Mouse (Mus musculus): ENCODE measurements around the gene Dclk1. TPM values are rescaled to one million over a fixed set of nuclear protein-coding genes. Genes with fewer than 3 reads are reported as not detected.

Gene Dclk1
- total RNA-seq, 2 experiments from 2014 or later = 7.4 to 7.5 TPM

DNA sequence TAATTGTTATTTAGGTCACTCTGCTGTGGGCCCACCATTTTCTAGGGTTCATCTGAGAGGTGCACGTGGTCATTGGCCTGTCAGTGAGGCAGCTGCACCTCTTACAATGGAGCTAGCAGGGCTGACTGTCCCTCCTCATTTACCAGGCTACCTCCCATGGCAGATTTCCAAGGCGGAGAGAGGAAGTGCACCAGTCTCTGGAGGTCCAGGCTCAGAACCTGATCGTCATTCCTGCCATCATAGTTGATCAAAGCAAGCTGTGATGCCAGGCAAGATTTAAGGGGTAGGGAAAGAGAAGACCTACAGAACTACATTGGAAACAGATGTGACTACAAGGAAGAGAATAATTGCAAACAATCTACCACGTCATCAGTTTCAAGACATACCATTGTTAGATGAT, 308.8 kb downstream of the Dclk1 start:
- intact Hi-C loops (cut with DNase I) = no loop called here
- DNase-seq = no peak

DNA sequence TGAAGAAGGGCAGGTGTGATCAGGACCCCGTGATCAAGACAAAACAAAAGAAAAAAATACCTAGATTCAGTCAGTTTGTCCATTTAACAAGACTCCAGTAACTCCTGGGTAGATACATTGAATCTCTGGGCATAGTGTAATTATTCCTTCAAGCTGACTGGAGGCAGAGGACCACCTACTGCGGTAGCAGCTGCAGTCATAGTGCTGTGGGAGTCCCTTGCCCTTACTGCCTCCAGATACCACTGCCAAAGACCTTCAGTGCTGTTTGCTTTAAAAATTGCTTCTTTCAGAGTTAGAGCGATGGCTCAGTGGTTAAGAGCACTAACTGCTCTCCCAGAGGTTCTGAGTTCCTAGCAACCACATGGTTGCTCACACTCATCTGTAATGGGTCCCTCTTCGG, 309.7 kb downstream of the Dclk1 start:
- intact Hi-C loops (cut with DNase I) = no loop called here
- no peak for DNase-seq

DNA sequence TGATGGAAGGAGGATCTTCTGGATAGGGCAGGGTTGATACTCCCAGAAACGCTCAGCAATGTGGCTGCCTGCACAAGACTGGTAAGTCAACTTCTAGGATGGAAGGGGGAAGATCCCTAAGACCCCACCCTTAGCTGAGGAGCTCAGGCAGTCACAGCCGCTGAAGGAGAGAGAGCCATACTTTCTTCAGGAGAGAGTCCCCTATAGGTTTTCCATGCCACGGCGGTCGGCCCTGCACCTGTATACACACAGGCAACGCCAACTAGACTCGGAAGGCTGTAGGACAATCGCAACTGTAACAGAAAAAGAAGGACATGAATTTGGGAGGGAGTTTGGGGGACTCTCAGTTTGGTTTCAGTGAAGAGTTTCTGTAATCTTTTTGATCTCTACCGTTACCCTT, 310.9 kb downstream of the Dclk1 start:
- no peak for DNase-seq
- intact Hi-C loops (cut with DNase I) = no loop called here

DNA sequence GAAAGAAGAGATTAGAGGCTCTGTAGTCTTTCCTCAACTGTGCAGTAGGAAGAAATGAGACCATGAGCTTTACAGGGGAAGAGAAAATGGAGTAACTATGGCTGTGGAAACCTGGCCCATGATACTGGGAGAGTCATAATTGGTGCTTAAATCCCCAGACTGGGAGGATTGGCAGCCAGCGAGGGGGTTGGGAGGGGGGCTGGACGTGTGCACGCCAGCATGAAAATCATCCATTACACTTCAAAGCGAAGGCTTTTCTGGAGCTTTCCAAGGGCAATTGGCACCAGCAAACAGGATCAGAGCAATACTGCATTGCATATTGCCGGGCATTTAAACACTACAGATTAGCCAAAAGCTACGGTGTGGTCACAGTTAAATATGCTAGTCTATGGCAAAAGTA, 313.7 kb downstream of the Dclk1 start:
- intact Hi-C loops (cut with DNase I) = no loop called here
- no peak for DNase-seq

DNA sequence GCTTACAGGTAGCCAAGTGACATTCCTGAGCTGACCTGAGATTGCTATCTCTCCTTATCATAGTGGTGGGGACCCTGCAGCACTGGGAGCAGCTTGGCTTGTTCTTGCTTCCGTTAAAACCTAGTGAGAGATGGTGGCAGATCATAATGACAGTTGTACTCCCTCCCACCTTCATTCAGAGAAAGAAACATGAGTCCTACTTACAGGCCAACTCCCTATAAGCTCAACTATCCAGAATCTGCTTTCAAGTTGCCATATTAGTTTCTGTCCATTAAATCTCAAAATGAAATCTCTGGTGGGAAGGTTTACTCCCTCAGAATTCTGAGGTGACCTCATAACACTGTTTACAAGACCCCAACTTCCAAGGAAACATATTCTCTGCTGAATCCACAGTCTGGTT, 316.4 kb downstream of the Dclk1 start:
- intact Hi-C loops (cut with DNase I) = no loop called here
- no peak for DNase-seq

DNA sequence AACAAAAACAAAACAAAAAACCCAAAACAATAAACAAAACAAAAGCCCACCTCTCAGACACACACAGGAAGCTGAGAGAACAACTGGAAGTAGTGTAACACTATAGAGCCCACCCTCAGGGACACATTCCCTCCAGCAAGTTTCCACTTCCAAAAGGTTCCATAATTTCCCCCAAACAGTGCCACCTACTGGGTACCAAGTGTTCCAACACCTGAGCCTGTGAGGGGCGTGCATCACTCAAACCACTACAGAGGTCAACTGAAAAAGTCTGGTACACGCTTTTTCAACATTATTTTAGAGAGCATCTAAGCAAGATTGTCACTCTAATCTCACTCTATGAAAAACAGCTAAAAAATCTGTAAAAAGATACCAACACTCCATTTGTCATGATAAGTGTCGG, 325.3 kb downstream of the Dclk1 start:
- no peak for DNase-seq
- intact Hi-C loops (cut with DNase I) = no loop called here

DNA sequence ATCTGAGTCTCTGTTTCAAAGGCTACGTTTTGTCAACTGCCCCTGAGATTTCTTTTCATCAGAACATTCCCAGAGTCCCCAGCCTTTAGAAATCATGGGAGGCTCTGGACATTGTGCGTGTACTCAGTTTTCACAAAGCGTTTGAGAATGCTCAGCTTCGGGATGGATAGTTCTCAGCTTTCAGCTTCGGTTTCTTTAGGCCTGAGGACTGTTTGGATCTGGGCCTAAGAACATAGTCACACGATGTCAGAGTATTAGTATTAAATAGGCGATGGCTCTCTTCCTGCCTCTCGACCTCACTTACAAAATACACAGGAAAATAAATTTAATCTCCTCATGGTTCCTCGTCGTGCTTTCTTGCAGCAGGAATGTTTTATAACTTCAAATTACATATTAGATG, 327.4 kb downstream of the Dclk1 start:
- no peak for DNase-seq
- intact Hi-C loops (cut with DNase I) = no loop called here

DNA sequence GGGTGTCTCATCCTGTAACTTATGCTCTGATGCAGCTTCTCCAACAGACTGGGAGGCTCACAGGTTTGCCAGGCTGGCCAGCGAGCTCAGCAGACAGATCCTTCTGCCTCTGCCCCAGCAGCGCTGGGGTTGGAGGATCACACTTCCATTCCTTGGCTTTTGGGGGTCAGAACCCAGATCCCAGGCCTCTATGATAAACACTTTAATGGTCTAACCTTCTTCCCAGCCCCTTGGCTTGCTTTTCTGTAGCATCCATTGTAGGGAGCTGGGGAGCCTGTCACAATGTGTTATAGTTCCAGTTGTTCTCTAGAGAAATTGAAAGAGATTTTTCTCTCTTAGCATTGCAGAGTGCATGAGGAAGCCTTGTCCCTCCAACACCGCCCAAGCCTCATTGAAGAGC, 328.9 kb downstream of the Dclk1 start:
- no peak for DNase-seq
- intact Hi-C loops (cut with DNase I) = no loop called here

DNA sequence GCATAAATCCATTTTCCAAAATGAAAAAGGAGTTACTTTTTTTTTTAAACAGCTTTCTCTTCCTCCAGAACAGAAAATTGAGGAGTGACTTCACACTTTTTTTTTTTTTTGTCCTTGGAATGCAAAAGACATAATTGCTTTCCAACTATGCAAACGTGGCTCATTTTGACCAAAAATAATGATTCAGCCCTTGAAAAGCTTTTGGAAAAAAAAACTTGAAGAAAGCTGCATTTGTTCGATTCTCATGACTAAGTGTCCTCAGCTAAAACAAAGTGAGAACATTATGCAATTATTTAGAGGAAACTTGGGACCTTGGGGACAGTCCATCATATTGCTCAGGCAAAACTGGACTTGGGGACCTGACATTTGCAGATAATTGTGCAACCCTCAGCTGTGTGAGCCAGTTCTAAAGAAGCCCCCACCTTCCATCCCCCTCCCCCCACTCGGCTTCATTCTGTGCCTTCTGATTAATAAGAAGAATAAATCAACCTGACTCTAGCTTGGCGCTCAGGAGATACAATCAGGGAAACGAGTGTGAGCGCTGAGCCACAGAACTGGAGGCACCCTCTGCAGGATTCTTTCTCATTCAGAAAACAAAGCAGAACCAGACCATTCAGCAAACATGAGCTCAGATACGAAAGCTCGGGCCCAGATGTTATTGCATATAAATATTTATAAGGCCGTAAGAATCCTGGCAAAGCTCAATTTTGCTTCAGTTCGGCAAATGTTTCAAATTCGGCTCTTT, 329.6 kb downstream of the Dclk1 start:
- intact Hi-C loops (cut with DNase I) = no loop called here
- DNase-seq = peak; percentile 21 to 51

DNA sequence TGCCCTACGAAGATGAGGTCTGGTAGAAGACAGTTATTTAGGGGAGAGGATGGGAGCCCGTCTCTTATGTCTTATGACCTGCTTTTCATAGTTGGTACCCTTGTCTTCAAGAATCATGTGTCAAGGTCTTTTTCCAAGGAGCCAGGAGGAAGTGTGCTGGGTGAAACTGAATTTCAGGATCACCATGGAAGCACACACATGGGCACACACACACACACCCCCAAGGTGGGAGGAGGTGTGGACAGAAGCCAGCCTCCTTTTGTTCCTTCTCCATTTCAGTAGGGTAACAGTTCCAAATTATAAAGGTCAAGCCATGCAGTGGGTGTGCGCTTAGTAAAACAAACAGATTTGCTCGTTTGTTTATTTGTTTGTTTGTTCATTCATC, 330.1 kb downstream of the Dclk1 start:
- no peak for DNase-seq
- intact Hi-C loops (cut with DNase I) = no loop called here

DNA sequence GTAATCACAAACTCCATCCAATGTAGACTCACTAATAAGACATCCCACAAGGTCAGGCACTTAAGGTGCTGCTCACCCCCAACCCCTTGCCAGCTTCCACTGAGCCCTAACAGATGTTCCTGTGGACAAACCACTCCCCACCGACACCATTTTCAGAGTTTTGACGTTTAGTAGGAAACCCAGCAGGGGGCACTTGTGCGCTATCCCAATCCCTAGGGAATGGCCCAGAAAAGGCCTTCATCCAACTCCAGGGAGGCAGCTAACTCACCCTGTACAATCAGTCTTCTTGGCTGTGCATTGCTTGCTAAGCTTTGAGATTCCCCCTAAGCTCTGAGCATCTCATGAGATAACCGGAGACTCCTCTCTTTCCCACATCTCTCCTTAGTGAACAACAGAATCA, 331.8 kb downstream of the Dclk1 start:
- no peak for DNase-seq
- intact Hi-C loops (cut with DNase I) = no loop called here

DNA sequence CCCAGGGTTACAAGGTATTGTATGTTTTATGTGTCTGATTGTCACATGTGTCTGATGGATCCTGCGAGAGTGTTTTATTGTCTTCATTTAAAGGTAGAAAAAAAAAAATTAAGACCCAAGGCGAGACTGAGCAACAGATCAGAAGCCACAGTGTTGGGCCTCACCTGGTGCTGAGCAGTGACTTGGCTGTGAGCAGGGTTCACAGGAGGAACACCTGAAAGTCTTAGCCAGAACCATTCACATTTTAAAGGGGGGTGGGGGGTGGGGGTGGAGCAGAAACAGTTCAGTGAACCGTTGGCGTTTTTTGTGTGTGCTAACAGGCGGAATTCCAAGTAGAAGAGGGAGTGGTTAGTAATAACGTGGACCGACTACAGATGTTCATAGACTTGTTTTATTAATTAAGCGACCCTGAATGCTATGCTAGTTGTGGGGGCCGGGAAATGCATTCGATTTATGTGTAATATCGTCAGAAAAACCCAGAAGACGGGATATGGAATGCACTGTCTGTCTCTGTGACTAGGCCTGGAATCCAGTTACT, 345.3 kb downstream of the Dclk1 start:
- DNase-seq = no peak
- intact Hi-C loops (cut with DNase I) = no loop called here

DNA sequence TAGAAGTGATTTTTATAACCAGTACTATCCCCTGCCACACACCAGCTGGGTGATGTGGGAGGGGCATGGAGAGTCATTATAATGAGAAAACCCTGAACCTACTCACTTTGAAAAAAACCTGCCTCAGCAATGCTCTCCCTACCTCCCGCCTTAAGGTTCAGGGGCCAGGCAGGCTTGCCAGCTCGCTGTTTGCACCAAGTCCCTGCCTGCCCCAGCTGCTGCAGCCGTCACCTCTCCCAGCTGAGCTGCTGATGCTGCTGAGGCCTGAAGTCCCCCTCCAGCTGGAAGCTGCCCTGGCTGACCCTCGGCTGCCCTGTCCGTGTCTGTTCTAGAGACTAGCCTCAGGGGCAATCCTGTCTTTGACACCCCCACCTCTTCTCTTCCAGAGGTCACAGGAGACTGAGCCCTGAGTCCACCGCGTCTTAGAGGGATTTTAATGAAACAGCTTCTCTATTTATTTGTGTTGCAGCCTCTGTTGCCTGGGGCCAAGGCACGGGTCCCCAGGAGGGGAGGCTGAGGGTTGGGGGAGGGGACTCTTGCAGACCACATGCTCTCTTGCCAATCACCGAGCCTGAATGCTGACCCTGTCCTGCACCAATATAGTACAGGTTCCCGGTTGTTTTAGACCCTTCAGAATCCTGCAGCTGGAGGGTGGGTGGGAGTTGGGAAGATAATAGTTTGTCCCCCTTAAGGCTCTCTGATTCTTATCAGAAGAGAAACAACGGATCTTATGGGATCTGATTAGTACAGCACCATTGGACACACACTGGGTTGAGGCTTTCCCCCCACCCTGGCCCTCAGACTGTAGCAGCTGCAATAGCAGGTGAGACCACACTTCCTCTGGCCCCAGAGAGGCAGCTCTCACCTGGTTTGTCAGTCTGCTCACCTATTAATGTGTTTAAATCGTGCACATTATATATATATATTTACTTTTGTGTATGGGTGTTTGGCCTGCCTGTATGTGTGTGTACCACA, 346.1 kb downstream of the Dclk1 start:
- DNase-seq = peak; percentile 49 to 53

More for the DNA sequence above, 346.1 kb downstream of the Dclk1 start:
- intact Hi-C loops (cut with DNase I) = no loop called here

Other genes starting within 250 kb of the Dclk1 start
- under 1 TPM; 0.26 to 0.37 TPM for gene Ccna1, start 186.9 kb upstream of the Dclk1 start, total RNA-seq (2021)
- gene Spg20, start 130.3 kb upstream of the Dclk1 start, total RNA-seq (2021) = 10 to 100 TPM; 32.5 to 35.6 TPM
- under 1 TPM in 1 of 2 experiments, not detected in 1; 0.10 TPM for gene Ccdc169, start 105.0 kb upstream of the Dclk1 start, total RNA-seq (2021)
- gene Sohlh2, start 60.3 kb upstream of the Dclk1 start, total RNA-seq (2021) = not detected
- not detected for gene Gm21954, start 229.8 kb downstream of the Dclk1 start, total RNA-seq (2021)